Mouse (Mus musculus) stomach, embryonic 16.5 days (tissue): ENCODE measurements around the gene Snrnp70. TPM values are rescaled to one million over a fixed set of nuclear protein-coding genes. Genes with fewer than 3 reads are reported as not detected.
A peak's percentile ranks its signal among the peaks of the same experiment; 100 is the strongest.

Experiments
- ATAC-seq: fragments of 200-750 bp; cut with Nextera tagmentation; 2 replicates; pipeline ENCODE4 v1.8.0; 2017; ENCODE audit warnings: moderate number of reproducible peaks, moderate TSS enrichment; ENCODE audit not compliant: insufficient read depth, low FRiP score
- H3K27ac ChIP-seq: fragments of 300-500 bp; sonication (generic); 2 replicates; pipeline ENCODE4 v1.5.1; 2014; ENCODE audit warnings: low read length
- H3K27me3 ChIP-seq: fragments of 300-500 bp; sonication (generic); 2 replicates; pipeline ENCODE4 v1.6.1; 2014; ENCODE audit warnings: low read length, control low read depth, mixed read lengths; ENCODE audit not compliant: control insufficient read depth, insufficient read depth
- H3K36me3 ChIP-seq: fragments of 300-500 bp; sonication (generic); 2 replicates; pipeline ENCODE4 v1.6.1; 2014; ENCODE audit warnings: low read length; ENCODE audit not compliant: control insufficient read depth, insufficient read depth
- H3K4me1 ChIP-seq: fragments of 300-500 bp; sonication (generic); 2 replicates; pipeline ENCODE4 v1.6.1; 2014; ENCODE audit warnings: low read length, control low read depth, mixed read lengths; ENCODE audit not compliant: control insufficient read depth, insufficient read depth
- H3K4me2 ChIP-seq: fragments of 300-500 bp; sonication (generic); 2 replicates; pipeline ENCODE4 v1.6.1; 2014; ENCODE audit warnings: low read depth, low read length, mixed read lengths
- H3K4me3 ChIP-seq: fragments of 300-500 bp; sonication (generic); replicated peaks from 2 replicates; pipeline ENCODE4 v1.5.1; 2014; ENCODE audit warnings: mild to moderate bottlenecking, low read length
- H3K9ac ChIP-seq: fragments of 300-500 bp; sonication (generic); 2 replicates; pipeline ENCODE4 v1.6.1; 2014; ENCODE audit warnings: low read length
- H3K9me3 ChIP-seq: fragments of 300-500 bp; sonication (generic); replicated peaks from 2 replicates; pipeline ENCODE4 v1.6.1; 2016; ENCODE audit warnings: low read length, control low read depth; ENCODE audit not compliant: control insufficient read depth
- WGBS: fragments of 180-500 bp; shearing (Covaris S2); extraction: QIAGEN DNeasy Blood & Tissue Kit; methylation state at CpG from one replicate; pipeline ENCODE4 v1.1.7; 2014; 5-methylcytosine and 5-hydroxymethylcytosine counted together
- polyA plus RNA-seq: library from polyadenylated mRNA; unstranded; fragments of >200 nt; fragmentation: Nextera tagmentation; extraction: Ambion mirVana; gene quantifications from 2 replicates; pipeline ENCODE4 v1.2.1, GENCODE M21; 2015

The Snrnp70 gene
- polyA plus RNA-seq, 1 experiment from 2014 or later = 162 TPM

- peak within 1 kb of the TSS; percentile 63 for H3K4me3 ChIP-seq
- peaks cover 37% of the 10 kb centered on the region for H3K27me3 ChIP-seq
- H3K4me2 ChIP-seq = peak within 1 kb of the TSS; percentile 91
- ATAC-seq = peak; percentile 64
- 3% methylated on average over 40 of the region's 45 CpGs for WGBS
- H3K27ac ChIP-seq = peak within 1 kb of the TSS; percentile 68
- H3K4me1 ChIP-seq = peaks cover 20% of the 10 kb centered on the region; the same call in 1 of the 2 replicates
- peak within 1 kb of the TSS; percentile 77 for H3K9ac ChIP-seq
- no peaks in the 10 kb centered on the region for H3K9me3 ChIP-seq
- H3K36me3 ChIP-seq = no peaks in the 10 kb centered on the region
These were observed 17.7 kb upstream of the Snrnp70 start, which contains the start of gene Ntf5 for GRCm38 (mm10) chr7:45413113-45413863. Ntf5 (plus strand) TSS chr7:45413695.

GRCm38 (mm10) chr7:45412421-45412820, 16.9 kb upstream of the Snrnp70 start:
- no peak for ATAC-seq
- no peak overlapping the region for H3K4me3 ChIP-seq
- no peak overlapping the region for H3K27ac ChIP-seq
- no peak overlapping the region for H3K9ac ChIP-seq
- H3K36me3 ChIP-seq = no peaks in the 10 kb centered on the region
- WGBS = 88% methylated on average over 2 of the region's 2 CpGs
- peaks cover 43% of the 10 kb centered on the region for H3K27me3 ChIP-seq
- no peak overlapping the region for H3K4me2 ChIP-seq
- peaks cover 14% of the 10 kb centered on the region; the same call in 1 of the 2 replicates for H3K4me1 ChIP-seq
- H3K9me3 ChIP-seq = no peaks in the 10 kb centered on the region

- ATAC-seq = no peak
- H3K4me2 ChIP-seq = no peak overlapping the region
- H3K36me3 ChIP-seq = no peaks in the 10 kb centered on the region
- peaks cover 14% of the 10 kb centered on the region; the same call in 1 of the 2 replicates for H3K4me1 ChIP-seq
- 79% methylated on average over 8 of the region's 8 CpGs for WGBS
- no peak overlapping the region for H3K9ac ChIP-seq
- H3K9me3 ChIP-seq = no peaks in the 10 kb centered on the region
- H3K4me3 ChIP-seq = no peak overlapping the region
- peaks cover 54% of the 10 kb centered on the region for H3K27me3 ChIP-seq
- H3K27ac ChIP-seq = no peak overlapping the region
These were observed 14.1 kb upstream of the Snrnp70 start for GRCm38 (mm10) chr7:45409497-45410163.

- no peak for ATAC-seq
- no peak overlapping the region for H3K4me2 ChIP-seq
These were observed 13.4 kb upstream of the Snrnp70 start for GRCm38 (mm10) chr7:45408949-45409348.

GRCm38 (mm10) chr7:45408351-45408750, 12.8 kb upstream of the Snrnp70 start:
- Histone ChIP-seq H3K36me3 (no peaks in the 10 kb centered on the region), H3K4me1 (0 out of 2 replicates have a peak, but pooled peaks cover 6% of the 10 kb centered on the region), H3K4me3 (no peak overlapping the region), H3K4me2 (no peak overlapping the region), H3K9me3 (no peaks in the 10 kb centered on the region), H3K27ac (no peak overlapping the region), H3K9ac (no peak overlapping the region), H3K27me3 (peaks cover 49% of the 10 kb centered on the region)
- no peak for ATAC-seq
- WGBS = 69% methylated on average over 7 of the region's 7 CpGs

More at GRCm38 (mm10) chr7:45408949-45409348, 13.4 kb upstream of the Snrnp70 start:
- Histone ChIP-seq H3K9ac (no peak overlapping the region), H3K36me3 (no peaks in the 10 kb centered on the region), H3K9me3 (no peaks in the 10 kb centered on the region), H3K27me3 (peaks cover 49% of the 10 kb centered on the region), H3K4me1 (peaks cover 9% of the 10 kb centered on the region; the same call in 1 of the 2 replicates), H3K27ac (no peak overlapping the region), H3K4me3 (no peak overlapping the region)
- WGBS = 88% methylated on average over 17 of the region's 17 CpGs

GRCm38 (mm10) chr7:45407836-45408235, 12.3 kb upstream of the Snrnp70 start:
- H3K4me1 ChIP-seq = 0 out of 2 replicates have a peak, but pooled peaks cover 6% of the 10 kb centered on the region
- 75% methylated on average over 10 of the region's 10 CpGs for WGBS

GRCm38 (mm10) chr7:45406157-45407156, 10.9 kb upstream of the Snrnp70 start:
- Histone ChIP-seq H3K9ac (peak overlapping the region; percentile 66), H3K4me3 (peak overlapping the region; percentile 49), H3K36me3 (no peaks in the 10 kb centered on the region), H3K27ac (no peak overlapping the region), H3K4me2 (peak overlapping the region; percentile 75), H3K9me3 (no peaks in the 10 kb centered on the region), H3K27me3 (peaks cover 47% of the 10 kb centered on the region), H3K4me1 (0 out of 2 replicates have a peak, but pooled peaks cover 6% of the 10 kb centered on the region)
- under 1% methylated on average over 112 of the region's 114 CpGs for WGBS
- peak; percentile 22; the same call in 1 of the 2 replicates for ATAC-seq

More at GRCm38 (mm10) chr7:45407836-45408235, 12.3 kb upstream of the Snrnp70 start:
- no peaks in the 10 kb centered on the region for H3K9me3 ChIP-seq
- H3K27me3 ChIP-seq = peaks cover 49% of the 10 kb centered on the region
- H3K27ac ChIP-seq = no peak overlapping the region
- H3K4me3 ChIP-seq = no peak overlapping the region
- ATAC-seq = no peak
- H3K36me3 ChIP-seq = no peaks in the 10 kb centered on the region
- H3K9ac ChIP-seq = no peak overlapping the region
- no peak overlapping the region for H3K4me2 ChIP-seq
